13 mouse cellular contexts compared by ENCODE assay signal in the genomic region with DNA sequence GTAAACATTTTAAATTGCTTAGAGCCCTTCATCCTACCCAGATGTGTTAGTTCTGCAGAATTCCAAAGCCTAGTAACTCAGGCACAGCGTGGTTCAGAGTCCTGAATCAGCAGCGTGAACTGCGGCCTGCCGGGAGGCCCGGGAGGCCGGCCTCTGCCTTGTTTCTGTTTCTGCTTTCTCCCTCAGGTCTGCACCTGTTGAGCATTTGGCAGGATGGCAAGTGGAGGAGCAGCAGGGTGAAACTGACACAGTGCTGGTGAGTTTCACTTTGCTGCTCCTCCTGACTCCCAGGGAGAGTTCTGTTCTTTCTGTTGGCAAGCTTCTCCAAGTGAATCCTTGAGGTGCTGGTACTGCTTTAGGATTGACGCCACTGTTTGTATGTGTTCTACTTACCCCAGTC. TPM values are rescaled to one million over a fixed set of nuclear protein-coding genes. Genes with fewer than 3 reads are reported as not detected.
DNase-seq lines count a peak whose midpoint lies in the region; ATAC-seq and TF ChIP-seq lines count a peak whose summit lies in the region.
"Had no signal": no experiment of that assay in that cellular context is flagged by ENCODE, and none has a peak within 500 bp of the region (broad histone marks: within the 10 kb centered on the region; RNA-seq: fewer than 3 reads in every experiment).

No protein-coding gene starts in this region.

- H3K4me1 ChIP-seq in kidney, embryonic 15.5 days: no peaks in the 10 kb centered on the region
- no peaks in the 10 kb centered on the region for H3K4me1 ChIP-seq in lung, postnatal 0 days (ENCODE audit: insufficient read depth, low read depth, low read length)
- H3K4me1 ChIP-seq in hindbrain, embryonic 12.5 days: no peaks in the 10 kb centered on the region
- H3K4me1 ChIP-seq: midbrain, embryonic 12.5 days; neural tube, embryonic 12.5 days had no signal

- H3K27me3 ChIP-seq in kidney, embryonic 15.5 days: no peaks in the 10 kb centered on the region
- H3K27me3 ChIP-seq in lung, postnatal 0 days (replicated peaks; ENCODE audit: insufficient read depth, low read length): no peaks in the 10 kb centered on the region
- H3K27me3 ChIP-seq in hindbrain, embryonic 12.5 days: no peaks in the 10 kb centered on the region
- H3K27me3 ChIP-seq: midbrain, embryonic 12.5 days; neural tube, embryonic 12.5 days had no signal

- H3K4me3 ChIP-seq in kidney, embryonic 15.5 days (replicated peaks): no peak overlapping the region
- H3K4me3 ChIP-seq in lung, postnatal 0 days (ENCODE audit: low read depth, low read length): no peak overlapping the region
- H3K4me3 ChIP-seq in hindbrain, embryonic 12.5 days: no peak overlapping the region
- H3K4me3 ChIP-seq: midbrain, embryonic 12.5 days; neural tube, embryonic 12.5 days had no signal

- 74% methylated on average over 7 of the region's 7 CpGs for WGBS in kidney, embryonic 15.5 days
- WGBS in lung, postnatal 0 days: 56% methylated on average over 7 of the region's 7 CpGs
- WGBS in hindbrain, embryonic 12.5 days: 62% methylated on average over 7 of the region's 7 CpGs

- no peak overlapping the region for H3K4me2 ChIP-seq in kidney, embryonic 15.5 days
- H3K4me2 ChIP-seq in lung, postnatal 0 days (replicated peaks; ENCODE audit: low read depth, low read length): peak overlapping the region; percentile 22; the same call in 1 of the 2 replicates
- H3K4me2 ChIP-seq in hindbrain, embryonic 12.5 days (replicated peaks): no peak overlapping the region
- H3K4me2 ChIP-seq: hindbrain, embryonic 14.5 days; midbrain, embryonic 12.5 days; neural tube, embryonic 12.5 days had no signal

- no peak for TF ChIP-seq CTCF in lung, postnatal 0 days (IDR thresholded peaks at IDR 0.05)

- peak; percentile 54 for DNase-seq in kidney, adult 18-20 months
- peak; percentile 11 for DNase-seq in NIH3T3 (ENCODE audit: low read depth)
- DNase-seq in gastrocnemius, adult 8-10 months (ENCODE audit: low spot score in 2 of 2): peak; percentile 52 to 56
- peak; percentile 15 for DNase-seq in lung, postnatal 0 days (ENCODE audit: low spot score)
- no peak for DNase-seq in T-cell, adult 2 months (ENCODE audit: low spot score)
- DNase-seq in layer of hippocampus, postnatal 25 days (ENCODE audit: extremely low spot score in 1 of 2, low spot score in 1 of 2): no peak
- DNase-seq: liver, postnatal 0 days; thymus, postnatal 4 days had no signal

- peaks cover 48% of the 10 kb centered on the region for H3K36me3 ChIP-seq in kidney, embryonic 15.5 days
- H3K36me3 ChIP-seq in lung, postnatal 0 days (ENCODE audit: insufficient read depth, low read length): peaks cover 7% of the 10 kb centered on the region
- peaks cover 24% of the 10 kb centered on the region for H3K36me3 ChIP-seq in hindbrain, embryonic 12.5 days

- H3K9ac ChIP-seq in kidney, embryonic 15.5 days: no peak overlapping the region
- H3K9ac ChIP-seq in lung, postnatal 0 days (replicated peaks; ENCODE audit: low read depth): 0 out of 2 replicates have a peak overlapping the region, but pooled peaks have one; percentile 12
- no peak overlapping the region for H3K9ac ChIP-seq in hindbrain, embryonic 12.5 days
- H3K9ac ChIP-seq: hindbrain, embryonic 14.5 days; liver, postnatal 0 days; midbrain, embryonic 12.5 days; neural tube, embryonic 12.5 days had no signal

- TF ChIP-seq EP300 in lung, postnatal 0 days (IDR thresholded peaks at IDR 0.05): no peak

- H3K9me3 ChIP-seq in kidney, embryonic 15.5 days (replicated peaks): no peaks in the 10 kb centered on the region
- no peaks in the 10 kb centered on the region for H3K9me3 ChIP-seq in lung, postnatal 0 days (ENCODE audit: low read length)
- no peaks in the 10 kb centered on the region for H3K9me3 ChIP-seq in hindbrain, embryonic 12.5 days (replicated peaks)
- H3K9me3 ChIP-seq: midbrain, embryonic 12.5 days; neural tube, embryonic 12.5 days had no signal

- no peak for ATAC-seq in kidney, embryonic 15.5 days (replicated peaks; ENCODE audit: low FRiP score)
- peak; percentile 25 for ATAC-seq in lung, postnatal 0 days
- ATAC-seq in hindbrain, embryonic 12.5 days (ENCODE audit: low FRiP score): no peak
- ATAC-seq: liver, postnatal 0 days had no signal

- no peak overlapping the region for H3K27ac ChIP-seq in kidney, embryonic 15.5 days
- 0 out of 2 replicates have a peak overlapping the region, but pooled peaks have one; percentile 6 for H3K27ac ChIP-seq in lung, postnatal 0 days (ENCODE audit: low read length)
- H3K27ac ChIP-seq in hindbrain, embryonic 12.5 days: no peak overlapping the region
- H3K27ac ChIP-seq: hindbrain, embryonic 14.5 days; midbrain, embryonic 12.5 days; neural tube, embryonic 12.5 days had no signal

RNA-seq across cellular contexts. Expression of gene Nrd1, which starts 17.0 kb away (rescaled TPM):
- polyA plus RNA-seq in kidney, embryonic 15.5 days (2015; fragmentation: Nextera tagmentation; extraction: Ambion mirVana): 65.9 and 71.8 TPM in 2 replicates
- 100 to 1,000 TPM; 134 to 179 (median 159) TPM for total RNA-seq in gastrocnemius, adult 8-10 months (2022)
- polyA plus RNA-seq in lung, postnatal 0 days (2015; fragmentation: Nextera tagmentation; extraction: Ambion mirVana): 29.3 and 36.9 TPM in 2 replicates
- total RNA-seq in layer of hippocampus, postnatal 25 days (2021): 100 to 1,000 TPM in 1 of 2 experiments, 10 to 100 TPM in 1; 99.5 to 136 TPM
- polyA plus RNA-seq in hindbrain, embryonic 12.5 days (2016; fragmentation: Nextera tagmentation; extraction: Ambion mirVana): 113 and 120 TPM in 2 replicates

Comparison
In these comparisons a context has a peak if more than half of its experiments do, and no peak if none do; other contexts are left out.
1. DNase-seq: peak in kidney, adult 18-20 months (single experiment), NIH3T3 (single experiment), gastrocnemius, adult 8-10 months (2 of 2) and lung, postnatal 0 days (single experiment); none in T-cell, adult 2 months (single experiment) and layer of hippocampus, postnatal 25 days (0 of 2).